Mouse (Mus musculus): ENCODE measurements around the gene Eda. TPM values are rescaled to one million over a fixed set of nuclear protein-coding genes. Genes with fewer than 3 reads are reported as not detected.

The Eda gene
- 6.8 and 13.5 TPM in 2 replicates for polyA plus RNA-seq (2012; ENCODE audit: low replicate concordance)

DNA sequence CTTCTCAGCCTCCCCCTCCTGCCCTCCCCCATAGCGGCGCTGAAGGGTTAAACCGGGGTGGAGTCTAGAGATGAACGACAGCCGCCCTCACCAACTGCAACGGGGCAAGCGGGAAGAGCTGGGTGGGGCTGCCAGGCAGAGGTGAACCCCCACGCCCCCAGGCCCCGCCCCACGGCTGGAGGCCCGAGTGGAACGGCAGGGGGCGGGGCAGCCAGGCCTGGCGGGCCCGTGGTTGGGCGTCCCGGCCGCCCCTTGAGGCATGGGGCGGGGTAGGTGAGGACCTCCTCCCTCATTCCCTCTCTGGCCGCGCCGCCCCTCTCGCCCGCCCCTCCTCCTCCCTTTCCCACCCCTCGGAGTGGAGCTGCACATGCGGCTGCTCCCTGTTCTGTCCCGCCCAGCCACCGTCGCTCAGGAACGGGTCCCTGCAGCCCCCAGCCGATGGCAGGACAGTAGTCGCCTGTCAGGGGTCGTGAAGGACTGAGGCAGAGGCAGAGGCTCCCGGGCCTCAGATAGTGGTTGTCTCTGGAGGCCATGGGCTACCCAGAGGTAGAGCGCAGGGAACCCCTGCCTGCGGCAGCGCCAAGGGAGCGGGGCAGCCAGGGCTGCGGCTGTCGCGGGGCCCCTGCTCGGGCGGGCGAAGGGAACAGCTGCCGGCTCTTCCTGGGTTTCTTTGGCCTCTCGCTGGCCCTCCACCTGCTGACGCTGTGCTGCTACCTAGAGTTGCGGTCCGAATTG lies at the start of gene Eda:
TSS of gene Eda (plus strand) at position 357 of the 735 bp plus-strand sequence.

DNA sequence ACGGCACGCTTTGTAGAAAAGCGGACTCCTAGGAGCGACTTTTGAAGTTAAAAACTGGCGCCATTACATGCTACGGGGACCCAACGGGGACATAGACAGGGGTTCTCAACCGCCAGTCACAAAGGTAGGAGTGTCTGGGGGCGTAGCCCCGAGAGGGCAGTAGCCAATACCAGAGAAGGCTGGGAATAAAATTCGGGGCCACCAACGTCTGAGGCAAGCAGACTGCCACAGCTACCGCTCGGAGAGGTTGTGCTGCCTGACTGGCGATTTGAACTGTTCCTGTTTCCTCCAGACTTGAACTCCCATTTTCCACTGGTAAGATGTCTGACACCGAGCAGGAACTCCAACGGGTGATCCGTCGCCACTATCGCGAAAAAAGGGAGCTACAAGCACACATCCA lies 453.3 kb downstream of the Eda start, which contains the start of gene Otud6a:
TSS of gene Otud6a (plus strand) at position 321 of the 400 bp plus-strand sequence.

DNA sequence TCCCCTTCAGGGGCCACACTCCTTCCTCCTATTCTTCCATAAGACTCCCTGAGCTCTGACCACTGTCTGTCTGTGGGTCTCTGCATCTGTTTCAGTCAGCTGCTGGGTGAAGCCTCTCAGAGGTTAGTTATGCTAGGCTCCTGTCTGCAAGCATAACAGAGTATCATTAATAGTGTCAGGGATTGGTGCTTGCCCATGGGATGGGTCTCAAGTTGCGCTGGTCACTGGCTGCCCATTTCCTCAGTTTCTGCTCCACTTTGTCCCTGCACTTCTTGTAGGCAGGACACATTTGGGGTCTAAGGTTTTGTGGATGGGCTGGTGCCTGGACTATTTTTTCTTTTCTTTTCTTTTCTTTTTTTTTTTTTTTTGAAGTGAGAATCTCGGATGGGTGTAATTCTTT lies 467.2 kb downstream of the Eda start, which contains the start of gene Awat2:
TSS of gene Awat2 (minus strand) at position 101 of the 400 bp plus-strand sequence.

Other genes with a start within 250 kb of the Eda start
- not detected in 2 replicates for gene Tmem28, start 154.6 kb upstream of the Eda start, polyA plus RNA-seq (2012; ENCODE audit: low replicate concordance)

Measured in leukemia stem cell, adult 10-12 weeks (primary cell).